Mouse (Mus musculus): ENCODE data around the gene Mcrip1.
A peak's percentile ranks its signal among the peaks of the same experiment; 100 is the strongest.
"Not testable (repeated sequence)": the region's sequence is repeated elsewhere in the genome, so short reads cannot be mapped to it uniquely, and the experiment has no call there.

Mcrip1 gene

DNA sequence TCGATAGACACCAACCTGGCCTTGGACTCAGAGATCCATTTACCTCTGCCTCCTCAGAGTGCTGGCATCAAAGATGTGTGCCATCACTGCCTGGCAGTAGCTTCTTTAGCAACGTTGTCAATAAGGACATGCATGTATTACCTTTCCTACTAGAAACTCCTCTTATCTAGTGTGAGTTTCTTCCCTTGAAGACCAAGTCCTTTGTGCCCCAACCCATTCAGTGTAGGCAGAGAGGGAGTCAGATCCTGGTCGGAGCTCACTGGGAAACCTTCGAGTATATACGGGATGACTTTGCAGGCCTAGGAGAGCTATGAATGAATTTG, 24.7 kb upstream of the Mcrip1 start:
- DNase-seq, result no peak

DNA sequence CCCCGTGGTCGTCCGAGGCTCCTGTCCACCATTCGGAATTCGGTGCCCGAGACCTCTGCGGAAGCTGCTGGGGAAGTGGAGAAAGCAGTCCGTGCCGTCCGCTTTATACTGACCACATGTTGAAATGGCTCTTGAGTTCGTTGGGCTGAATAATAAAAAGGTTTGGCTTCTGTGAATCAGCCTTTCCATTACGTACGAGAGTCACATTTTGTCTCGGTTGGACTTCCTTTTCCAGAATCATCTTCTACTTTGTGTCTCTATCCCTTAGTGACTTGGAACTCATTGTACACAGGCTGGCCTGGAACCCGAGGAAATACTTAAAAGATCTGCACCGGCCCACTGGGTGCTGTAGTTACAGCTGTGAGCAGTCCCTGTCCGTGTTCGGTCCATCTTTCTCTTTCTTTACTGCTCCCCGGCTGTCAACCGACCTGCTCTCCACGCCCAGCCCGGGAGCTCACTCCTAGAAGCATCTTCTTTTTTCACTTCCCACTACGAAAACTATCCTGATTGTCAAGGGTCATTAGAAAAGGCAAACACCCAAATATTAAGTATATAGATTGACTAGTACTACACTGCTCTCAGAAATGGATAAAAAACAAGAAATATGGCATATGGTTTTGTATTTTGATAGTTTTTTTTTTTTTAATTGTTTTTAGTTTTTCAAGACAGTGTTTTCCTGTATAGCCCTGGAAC, 24.2 kb upstream of the Mcrip1 start:
- no peak for DNase-seq

DNA sequence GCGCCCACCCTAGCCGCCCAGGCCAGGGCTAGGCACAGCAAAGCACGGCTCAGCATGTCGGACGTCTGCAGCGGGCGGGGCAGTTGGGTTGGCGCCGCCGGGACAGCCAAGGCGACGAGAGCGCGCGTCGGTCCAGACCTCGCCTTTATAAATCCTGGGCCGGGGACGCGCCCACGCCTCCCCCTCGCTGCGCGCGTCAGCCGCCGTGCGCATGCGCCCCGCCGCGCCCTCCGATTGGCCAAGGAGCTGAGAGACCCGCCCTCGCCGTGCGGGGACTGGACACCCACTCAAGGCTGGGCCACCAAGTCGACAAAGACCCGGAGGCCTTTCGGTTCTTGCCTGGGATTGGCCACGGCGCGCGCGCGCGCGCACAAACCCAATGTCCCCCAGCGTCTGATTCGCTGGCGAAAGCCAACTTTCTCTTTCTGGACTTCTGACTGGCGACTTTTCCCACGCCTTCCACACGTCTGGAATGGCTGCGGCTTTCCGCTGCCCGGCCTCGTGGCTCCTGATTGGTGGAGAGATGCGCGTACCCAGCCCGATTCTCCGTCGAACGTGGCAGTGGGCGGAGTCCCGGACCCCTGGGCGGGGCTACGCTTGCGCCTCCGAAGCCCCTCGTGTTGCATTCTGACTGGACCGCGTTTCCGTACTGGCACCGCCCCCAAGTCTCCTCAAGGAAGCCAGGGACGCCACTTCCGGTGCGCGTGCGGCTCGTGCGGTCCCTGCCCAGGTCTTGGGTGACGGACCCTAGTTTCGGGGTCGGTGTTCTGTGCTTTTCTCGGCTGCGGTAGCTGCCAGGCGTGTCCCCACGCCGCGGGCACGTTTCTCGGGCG, 23.4 kb upstream of the Mcrip1 start, which contains the start of gene P4hb:
Gene P4hb, minus strand, starts transcription at position 502 of the 833 bp plus-strand sequence.
- DNase-seq, result peak; percentile 100

DNA sequence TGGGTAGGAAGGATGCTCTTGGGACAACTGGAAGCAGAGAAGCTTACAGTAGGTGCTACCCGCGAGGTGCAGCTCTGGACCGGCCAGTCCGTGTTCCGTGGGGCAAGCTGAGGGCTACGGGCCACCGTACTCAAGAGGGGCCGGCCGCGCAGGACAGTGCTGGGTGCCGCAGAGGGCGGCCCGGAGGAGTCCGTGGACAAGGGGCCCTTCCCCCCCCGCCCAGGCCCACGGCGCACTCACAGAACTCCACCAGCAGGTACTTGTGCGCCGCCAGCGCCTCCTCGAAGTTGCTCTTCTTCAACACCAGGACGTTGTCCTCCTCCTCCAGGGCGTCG, 22.9 kb upstream of the Mcrip1 start:
- peak; percentile 27 for DNase-seq

DNA sequence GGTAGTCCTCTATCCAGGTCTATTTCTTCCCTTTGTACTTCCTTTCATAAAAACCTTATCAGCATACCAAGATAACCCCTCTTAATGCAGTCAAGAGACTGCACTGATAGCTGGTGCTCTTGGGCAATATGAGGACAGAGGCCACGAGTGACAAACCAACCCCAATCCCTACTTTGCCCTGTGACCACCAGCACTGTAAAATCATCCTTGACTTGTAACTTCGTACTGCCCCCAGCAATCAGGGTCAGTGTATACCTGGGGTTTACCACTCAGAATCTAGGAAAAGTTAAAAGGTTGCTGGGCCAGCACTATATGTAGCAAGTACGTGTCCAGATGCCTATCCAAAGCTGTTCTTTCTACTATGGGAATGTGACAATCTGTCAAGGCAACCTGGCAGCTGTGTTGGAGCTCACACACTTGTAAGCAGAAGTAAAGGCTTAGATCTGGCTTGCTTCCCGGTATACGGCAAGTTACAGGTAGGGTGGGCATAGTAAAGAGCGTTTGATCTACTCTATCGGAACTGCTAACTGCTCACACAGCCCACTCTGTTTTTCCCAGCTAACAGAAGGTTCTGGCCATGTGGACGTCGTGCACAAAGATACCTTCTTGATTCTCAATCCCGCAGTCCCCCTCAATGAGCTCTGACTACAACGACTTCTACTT, 22.4 kb upstream of the Mcrip1 start:
- no peak for DNase-seq

DNA sequence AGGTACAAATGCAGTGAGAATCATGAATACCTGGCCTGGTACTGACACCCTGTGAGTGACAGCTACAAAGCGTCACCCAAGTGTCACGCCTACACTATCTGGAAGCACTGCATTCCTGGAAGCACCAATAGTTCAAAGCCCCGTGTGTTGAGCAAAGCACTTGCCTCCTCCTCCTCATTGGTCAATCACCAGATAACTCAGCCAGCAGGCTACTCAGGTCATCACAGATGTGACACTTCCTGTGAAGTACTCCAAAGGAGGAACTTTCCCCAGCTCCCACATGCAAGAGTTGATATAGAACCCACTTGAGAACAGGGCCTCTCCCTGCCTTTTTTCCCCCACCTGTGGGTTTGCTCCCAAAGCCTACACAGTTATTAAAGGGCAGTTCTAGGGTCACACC, 21.6 kb upstream of the Mcrip1 start:
- no peak for DNase-seq

DNA sequence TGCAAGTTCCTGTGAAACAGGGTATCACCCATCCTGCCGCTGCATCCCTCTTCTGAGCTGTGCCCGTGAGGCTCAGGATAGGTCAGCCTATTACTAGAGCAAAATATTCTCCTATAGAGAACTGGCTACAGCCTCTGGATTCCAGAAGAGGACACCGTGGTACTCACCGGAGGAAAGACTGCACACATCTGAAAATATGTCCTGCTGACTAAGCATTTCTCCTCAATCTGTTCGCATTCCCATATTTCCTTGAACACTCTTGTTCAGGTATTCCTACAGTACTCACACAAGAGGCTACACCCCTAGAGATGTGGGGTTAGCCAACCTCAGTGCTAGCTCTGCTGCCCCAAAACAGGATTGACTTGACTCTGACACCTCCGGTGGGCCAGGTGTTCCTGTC, 18.8 kb upstream of the Mcrip1 start:
- no peak for DNase-seq

DNA sequence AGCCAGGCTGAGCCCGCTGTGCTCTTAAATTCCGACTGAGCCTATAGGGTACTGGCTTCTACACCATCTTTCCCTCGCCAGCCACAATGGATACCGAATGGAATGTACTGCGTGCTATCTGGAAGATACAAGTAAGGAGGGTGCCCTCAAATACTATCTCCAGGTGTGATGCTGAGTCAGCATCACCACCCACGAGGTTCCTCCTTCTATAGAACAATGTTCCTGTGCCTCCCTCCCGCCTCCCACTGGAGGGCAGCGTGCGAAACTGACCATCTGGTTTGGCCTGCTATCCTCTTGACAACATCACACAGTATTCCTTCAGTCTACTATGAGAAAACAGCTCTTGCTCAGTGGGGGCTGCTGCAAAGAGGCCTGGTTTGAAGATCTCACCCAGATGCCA, 15.6 kb upstream of the Mcrip1 start:
- no peak for DNase-seq

DNA sequence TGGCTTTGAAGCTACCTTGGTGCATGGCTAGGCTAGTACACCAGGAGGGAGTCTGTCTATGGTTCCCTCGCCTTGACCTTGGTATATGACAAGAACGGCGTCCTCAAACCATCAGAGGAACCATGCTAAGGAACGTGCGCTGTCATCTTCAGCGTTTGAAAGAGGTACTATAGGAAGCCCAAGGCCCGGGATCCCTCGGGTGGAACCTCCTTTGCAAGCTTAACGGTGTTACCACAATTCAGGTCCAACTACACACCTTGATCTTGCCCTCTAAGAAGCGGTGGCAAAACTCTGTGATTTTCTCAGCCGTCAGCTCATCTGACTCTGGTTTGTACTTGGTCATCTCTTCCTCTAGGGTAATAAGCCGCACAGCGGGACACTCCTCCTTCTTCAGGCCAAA, 13.4 kb upstream of the Mcrip1 start:
- no peak for DNase-seq

DNA sequence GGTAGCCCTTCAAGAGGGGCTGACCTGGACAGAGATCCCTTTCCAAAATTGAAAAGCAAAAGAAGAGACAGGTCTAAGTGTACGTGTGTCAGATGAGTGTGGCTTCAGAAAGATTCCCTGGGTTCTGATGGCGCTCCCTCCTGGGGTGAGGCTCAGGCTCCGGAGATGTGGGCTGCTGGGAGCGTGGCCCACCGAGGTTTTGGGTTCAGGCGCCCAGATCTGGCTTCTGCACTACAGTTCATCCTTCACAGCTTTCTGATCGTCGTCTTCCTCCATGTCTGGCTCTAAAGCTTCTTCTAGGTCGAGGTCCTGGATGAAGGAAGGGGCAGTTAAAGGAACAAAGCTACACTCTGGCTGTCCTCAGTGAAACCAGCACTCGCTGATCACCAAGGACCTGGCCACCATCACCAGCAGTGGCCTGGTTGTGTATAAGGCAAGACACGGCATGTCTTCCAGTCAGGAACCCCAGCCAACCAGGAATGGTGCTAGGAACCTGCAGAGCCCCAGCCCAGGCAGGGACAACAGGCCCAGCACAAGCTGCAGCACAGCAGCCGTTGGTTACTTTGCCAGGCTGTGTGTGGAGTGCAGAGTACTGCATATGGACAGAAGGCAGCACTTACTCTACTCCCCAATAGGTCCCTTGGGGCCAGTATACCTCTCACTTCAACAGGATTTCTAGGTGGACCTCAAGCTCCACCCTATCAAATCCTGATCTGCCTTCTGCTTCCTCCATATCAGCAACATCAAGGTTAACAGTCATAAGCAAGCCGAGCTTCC, 11.6 kb upstream of the Mcrip1 start:
- no peak for DNase-seq

DNA sequence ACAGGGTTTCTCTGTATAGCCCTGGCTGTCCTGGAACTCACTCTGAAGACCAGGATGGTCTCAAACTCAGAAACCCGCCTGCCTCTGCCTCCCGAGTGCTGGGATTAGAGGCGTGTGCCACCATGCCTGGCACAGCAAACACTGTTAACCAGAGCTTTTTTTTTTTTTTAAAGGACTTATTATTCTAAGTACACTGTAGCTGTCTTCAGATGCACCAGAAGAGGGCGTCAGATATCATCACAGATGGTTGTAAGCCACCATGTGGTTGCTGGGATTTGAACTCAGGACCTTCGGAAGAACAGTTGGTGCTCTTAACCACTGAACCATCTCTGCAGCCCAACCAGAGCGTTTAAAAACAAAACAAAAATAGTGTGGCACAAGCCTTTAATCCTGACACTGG, 9.3 kb upstream of the Mcrip1 start:
- not testable (repeated sequence) for DNase-seq

DNA sequence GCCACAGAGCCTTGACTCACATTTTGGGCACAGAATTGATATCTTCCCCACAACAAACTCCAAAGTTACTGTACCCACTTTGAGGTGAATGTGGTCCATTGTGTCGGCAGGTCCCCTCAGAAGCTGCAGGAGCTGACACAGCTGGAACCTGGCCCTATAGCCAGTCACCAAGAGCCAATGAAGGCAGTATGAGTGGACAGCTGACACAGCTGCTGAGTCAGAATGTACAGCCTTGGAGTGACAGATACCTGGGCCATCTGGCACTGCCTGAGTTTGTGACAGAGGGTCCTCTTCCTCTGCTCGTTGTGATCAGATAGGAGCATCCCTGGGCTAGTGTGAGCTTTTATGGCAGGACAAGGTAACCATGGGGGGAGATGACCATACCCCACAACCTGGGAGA, 5.7 kb upstream of the Mcrip1 start:
- DNase-seq, result no peak

DNA sequence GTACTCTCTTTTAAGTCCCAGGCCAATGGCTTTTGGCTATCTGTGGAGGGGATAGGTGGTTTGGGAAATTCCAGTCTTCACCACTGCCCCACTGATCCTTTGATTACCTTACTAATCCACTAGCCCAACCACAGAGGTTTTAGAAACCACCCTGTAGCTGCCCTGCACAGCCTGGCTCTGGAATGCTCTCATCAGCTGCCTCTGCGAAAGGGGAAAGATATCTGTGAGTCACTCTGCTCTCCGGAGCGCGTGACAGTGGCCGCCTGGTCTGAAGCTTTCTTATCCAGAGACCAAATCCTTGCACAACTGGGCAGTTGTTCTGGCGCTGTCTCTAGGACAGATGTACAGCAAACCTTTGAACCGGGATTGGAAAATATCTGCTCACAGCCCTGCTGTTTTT, 5.3 kb upstream of the Mcrip1 start:
- no peak for DNase-seq

DNA sequence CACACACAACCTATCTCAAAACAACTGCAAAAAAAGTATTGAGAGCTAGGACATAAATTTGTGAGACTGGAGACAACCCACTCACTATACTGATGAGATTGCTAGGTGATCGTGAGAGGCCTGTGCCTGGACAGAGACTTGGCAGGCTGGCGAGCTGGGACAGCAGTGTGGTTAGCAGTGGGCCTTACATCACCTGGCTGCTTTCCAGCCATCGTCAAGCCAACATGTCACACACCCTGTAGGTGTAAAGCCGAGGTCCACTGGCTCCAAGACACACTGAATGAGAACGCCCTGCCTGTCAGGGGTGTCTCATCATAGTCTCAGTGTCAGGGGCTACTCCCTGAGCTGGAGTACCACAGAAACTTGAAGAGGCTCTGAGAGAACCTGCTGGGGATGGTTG, 3.2 kb upstream of the Mcrip1 start:
- no peak for DNase-seq

DNA sequence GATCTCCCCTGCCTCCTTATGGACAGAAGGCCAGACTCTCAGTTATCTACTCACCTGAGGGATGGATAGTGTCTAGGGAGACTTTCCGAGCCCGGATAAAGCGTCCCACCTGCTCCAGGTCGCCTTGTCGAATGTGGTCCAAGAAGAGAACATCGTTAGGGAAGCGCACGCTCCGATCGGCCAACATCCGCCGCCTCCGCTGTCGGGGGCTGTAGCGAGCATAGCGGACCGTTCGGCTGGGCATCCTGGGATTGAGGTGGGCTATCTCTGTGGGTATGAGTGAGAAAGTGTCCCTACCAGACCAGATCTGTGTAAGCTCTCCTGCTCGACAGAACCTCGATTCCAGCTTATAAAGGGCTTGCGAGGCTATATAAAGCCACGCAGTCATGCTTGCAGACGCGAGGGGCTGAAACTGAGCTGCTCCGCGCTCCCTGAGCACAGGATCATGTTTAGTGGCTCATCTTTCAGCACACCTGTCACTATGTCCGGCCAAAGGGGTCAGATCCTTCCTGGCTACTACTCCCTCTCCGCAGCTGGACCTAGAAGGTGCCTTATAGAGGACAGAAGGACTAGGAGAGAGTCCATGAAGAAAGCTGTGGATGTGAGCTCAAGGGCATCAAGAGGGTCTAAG, 1.4 kb upstream of the Mcrip1 start, which contains the start of gene Ppp1r27:
Gene Ppp1r27, minus strand, starts transcription at position 323 of the 631 bp plus-strand sequence.
- DNase-seq, result no peak

DNA sequence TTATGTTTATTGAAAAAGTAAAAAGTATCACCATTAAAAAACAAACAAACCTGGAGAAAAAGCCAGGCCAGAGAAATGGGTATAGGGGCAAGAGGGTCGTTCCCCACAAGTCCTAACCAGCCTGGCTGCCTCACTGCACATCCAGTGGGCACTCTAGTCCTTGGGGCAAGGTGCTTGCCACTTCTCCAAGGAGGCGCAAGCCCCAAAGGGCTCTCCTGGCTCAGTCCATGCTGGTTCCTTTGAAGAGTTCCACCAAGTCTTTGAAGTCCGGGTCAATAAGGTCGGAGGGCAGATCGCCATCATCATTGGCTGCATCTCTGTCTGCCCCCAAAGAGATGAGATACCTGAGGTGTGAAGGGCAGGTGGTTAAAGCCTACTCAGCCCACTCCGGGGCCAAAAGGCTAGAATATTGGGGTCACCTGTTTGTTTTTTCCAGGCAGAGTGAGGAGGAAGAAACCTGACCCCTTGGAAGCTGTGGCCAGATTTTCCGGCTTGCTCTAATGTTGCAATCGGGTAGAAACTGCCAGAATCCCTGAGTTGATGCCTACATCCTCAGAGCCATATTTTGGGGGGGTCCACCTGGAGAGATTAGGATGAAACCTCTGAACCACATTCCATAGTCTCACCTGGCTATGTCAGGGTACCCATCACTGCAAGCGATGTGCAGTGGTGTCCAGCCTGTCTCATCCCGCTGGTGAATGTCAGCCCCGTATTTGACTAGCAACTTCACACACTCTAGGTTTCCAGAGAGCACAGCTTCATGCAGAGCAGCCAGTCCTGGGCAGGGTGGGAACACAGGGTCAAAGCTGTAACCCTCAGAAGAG, 671 bp upstream of the Mcrip1 start:
- peak; percentile 38 for DNase-seq

DNA sequence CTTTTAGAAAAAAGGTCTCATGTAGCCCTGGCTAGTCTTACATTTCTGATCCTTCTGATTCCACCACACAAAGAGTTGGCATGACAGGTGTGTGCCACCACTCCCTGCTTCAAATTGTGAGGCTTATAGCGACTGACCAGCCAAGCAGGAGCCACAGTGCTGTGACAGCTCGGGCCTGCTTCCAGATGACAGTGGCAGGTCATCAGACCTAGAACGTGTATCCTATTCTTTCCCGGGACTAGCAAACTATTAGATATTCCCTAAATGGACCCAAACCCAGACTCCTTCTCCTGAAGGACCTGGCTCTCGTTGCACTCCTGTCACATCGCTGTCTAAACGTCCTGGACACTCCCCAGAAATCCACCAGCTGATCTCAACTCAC, 750 bp downstream of the Mcrip1 start:
- peak; percentile 20 for DNase-seq

DNA sequence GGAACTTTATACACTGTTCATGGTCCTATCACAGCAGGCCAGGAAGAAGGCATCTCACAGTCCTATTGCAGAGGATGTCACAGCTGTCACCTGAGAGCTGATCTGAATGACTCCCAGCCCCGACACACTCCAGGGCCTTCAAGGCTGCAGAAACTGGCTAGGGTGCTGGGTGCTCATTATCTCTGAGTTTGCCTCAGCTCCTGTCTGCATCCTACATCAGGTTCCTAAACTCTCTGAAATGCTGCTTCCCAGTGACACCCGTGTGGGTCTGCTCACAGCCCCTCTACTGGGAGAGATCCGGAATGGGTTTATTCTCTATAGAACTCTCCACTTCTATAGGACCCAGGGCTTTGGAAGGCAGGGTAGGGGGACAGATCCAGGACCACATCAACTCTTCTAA, 1.3 kb downstream of the Mcrip1 start:
- no peak for DNase-seq

DNA sequence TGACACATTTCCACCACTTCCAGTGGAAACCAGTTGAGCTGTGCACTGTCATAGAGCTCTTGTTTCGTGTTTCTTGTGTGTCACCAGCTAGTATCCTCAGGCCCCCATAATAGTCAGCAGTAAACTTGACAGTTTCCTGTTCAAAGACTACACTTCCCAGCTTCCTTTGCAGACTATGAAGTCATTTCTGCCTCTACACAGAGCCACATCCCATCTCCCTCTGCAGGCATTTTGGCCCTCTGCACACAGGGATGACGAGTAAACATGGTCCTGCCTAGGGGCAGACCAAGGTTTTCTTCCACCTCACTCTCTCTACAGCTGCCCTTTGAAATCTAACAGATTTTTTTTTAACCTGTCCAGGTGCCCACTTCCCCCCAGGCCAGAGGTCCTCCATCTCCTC, 2.1 kb downstream of the Mcrip1 start:
- peak; percentile 30 for DNase-seq

DNA sequence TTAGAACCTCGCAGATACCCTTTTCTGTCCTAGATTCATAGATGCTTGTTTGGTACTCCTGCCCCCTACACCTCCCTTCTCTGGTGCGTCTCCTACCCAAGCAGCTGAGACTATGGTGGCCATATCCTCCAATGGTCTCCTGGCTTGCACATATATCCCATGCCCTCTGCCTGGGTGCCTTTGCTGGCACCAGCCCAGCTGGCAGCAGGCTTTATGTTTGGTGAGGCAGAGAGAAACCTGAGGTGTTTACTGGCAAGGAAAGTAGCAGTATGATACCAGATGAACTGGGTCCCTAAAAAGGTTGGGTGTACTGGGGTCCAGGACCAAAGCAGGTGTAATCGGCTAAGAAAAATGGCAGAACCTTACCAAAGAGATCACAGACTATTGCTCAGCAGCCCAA, 3.6 kb downstream of the Mcrip1 start:
- peak; percentile 43 for DNase-seq

DNA sequence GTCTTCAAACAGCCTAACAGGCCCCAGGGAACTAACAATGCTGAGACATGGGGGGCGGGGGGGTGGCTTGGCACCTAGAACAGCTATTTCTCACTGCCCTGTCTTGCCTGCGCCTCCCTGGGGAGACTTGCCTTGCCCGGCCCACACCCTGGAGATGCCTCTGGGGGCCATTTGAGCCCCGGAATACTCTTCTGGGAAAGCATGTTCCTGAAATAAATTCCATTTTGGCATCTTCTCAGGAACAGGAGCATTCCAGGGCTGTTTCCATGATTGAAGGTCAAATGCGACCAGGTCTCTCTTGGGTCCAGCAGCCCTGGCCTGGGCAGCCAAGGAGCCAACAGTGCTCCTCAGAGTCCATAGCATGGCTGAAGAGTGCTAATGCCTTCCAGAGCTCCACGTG, 7.2 kb downstream of the Mcrip1 start:
- peak; percentile 47 for DNase-seq

DNA sequence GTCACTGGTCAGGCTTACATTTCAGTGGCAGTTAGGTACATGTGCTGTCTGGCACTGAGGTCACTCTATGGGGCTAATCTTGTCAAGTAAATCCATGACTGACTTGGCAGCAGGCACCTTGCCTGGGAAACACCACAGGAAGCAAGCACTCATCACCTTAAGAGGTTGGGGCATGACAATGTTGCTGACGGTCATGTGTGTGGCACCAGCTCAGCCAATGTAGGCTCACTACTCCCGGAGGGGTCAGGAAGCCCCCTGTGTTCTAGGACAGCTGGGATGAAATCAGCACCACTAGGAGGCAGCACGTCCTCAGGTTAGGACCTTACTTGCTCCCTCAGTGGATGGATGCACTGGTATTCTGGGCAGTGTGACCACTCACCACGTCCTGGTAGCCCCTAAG, 7.6 kb downstream of the Mcrip1 start:
- DNase-seq, result peak; percentile 53
